Mouse (Mus musculus) left cerebral cortex, postnatal 25 days (tissue): ENCODE results near the gene Efnb3. TPM values are rescaled to one million over a fixed set of nuclear protein-coding genes. Genes with fewer than 3 reads are reported as not detected.

Source experiments
- DNase-seq, 2 experiments: peaks; one replicate each; pipeline ENCODE4 v3.0.0; 2022; ENCODE audit warnings: low spot score in 2 of 2, mixed read lengths in 1 of 2
- intact Hi-C: fragments of 180-260 bp; cut with DNase I; formaldehyde crosslinking; loops from one replicate; pipeline ENCODE4 v1.15.1; 2025
- total RNA-seq, 2 experiments: library from RNA; stranded (reverse); gene quantifications; 2 replicates each; pipeline ENCODE4 v1.2.3; 2021

Gene Efnb3
- total RNA-seq, 2 experiments from 2014 or later, result 57.5 to 60.4 TPM

- DNase-seq, result no peak
- intact Hi-C loops, result no loop called here
These were observed 25.8 kb upstream of the Efnb3 start for GRCm38 (mm10) chr11:69585718-69586325.

- no peak for DNase-seq
- intact Hi-C loops, result loop anchor here (5.0 kb wide), 1 partner anchor 77 kb away; the partner anchor contains the start of gene Mpdu1
These were observed 24.9 kb upstream of the Efnb3 start for GRCm38 (mm10) chr11:69584937-69585336.

GRCm38 (mm10) chr11:69584008-69584407 is 24.0 kb upstream of the Efnb3 start:
- intact Hi-C loops, result loop anchor here (5.0 kb wide), 1 partner anchor 78 kb away; the partner anchor contains the start of gene Mpdu1
- DNase-seq, result no peak

GRCm38 (mm10) chr11:69582230-69582805 is 22.3 kb upstream of the Efnb3 start:
- intact Hi-C loops, result loop anchor here (5.0 kb wide), 1 partner anchor 80 kb away; the partner anchor contains the start of gene Mpdu1
- no peak for DNase-seq

- no peak for DNase-seq
- intact Hi-C loops, result loop anchor here (2.0 to 5.0 kb wide), 2 partner anchors 23 to 80 kb away; partner anchors contain the start of genes Atp1b2 and Mpdu1
These were observed 21.8 kb upstream of the Efnb3 start for GRCm38 (mm10) chr11:69581814-69582213.

- intact Hi-C loops, result loop anchor here (2.0 to 5.0 kb wide), 2 partner anchors 24 to 81 kb away; partner anchors contain the start of genes Atp1b2 and Mpdu1
- peak; percentile 92 to 96 for DNase-seq
These were observed 21.2 kb upstream of the Efnb3 start for GRCm38 (mm10) chr11:69581147-69581688.

GRCm38 (mm10) chr11:69580572-69581146 is 20.7 kb upstream of the Efnb3 start:
- DNase-seq, result no peak
- intact Hi-C loops, result loop anchor here (2.0 to 5.0 kb wide), 2 partner anchors 24 to 82 kb away; partner anchors contain the start of genes Atp1b2 and Mpdu1

GRCm38 (mm10) chr11:69580091-69580514 is 20.1 kb upstream of the Efnb3 start, which contains the start of the genes Wrap53 and Trp53:
TSS of gene Wrap53 (minus strand) at chr11:69580255.
TSS of gene Trp53 (plus strand) at chr11:69580359.
- intact Hi-C loops, result loop anchor here (2.0 to 5.0 kb wide), 2 partner anchors 25 to 82 kb away; partner anchors contain the start of genes Atp1b2 and Mpdu1
- peak; percentile 87 to 95 for DNase-seq

GRCm38 (mm10) chr11:69579128-69580017 is 19.4 kb upstream of the Efnb3 start:
- intact Hi-C loops, result loop anchor here (1.0 to 5.0 kb wide), 6 partner anchors 25 to 182 kb away; partner anchors contain the start of genes Atp1b2, Cyb5d1, Mpdu1 and Naa38
- DNase-seq, result peak; percentile 98 to 99

- intact Hi-C loops, result loop anchor here (5.0 kb wide), 2 partner anchors 46 to 181 kb away; partner anchors contain the start of genes Cyb5d1, Naa38 and Tmem88
- DNase-seq, result no peak
These were observed 18.3 kb upstream of the Efnb3 start for GRCm38 (mm10) chr11:69578301-69578700.

- intact Hi-C loops, result loop anchor here (5.0 kb wide), 2 partner anchors 44 to 179 kb away; partner anchors contain the start of genes Cyb5d1, Naa38 and Tmem88
- no peak for DNase-seq
These were observed 16.3 kb upstream of the Efnb3 start for GRCm38 (mm10) chr11:69576307-69576706.

GRCm38 (mm10) chr11:69575220-69575619 is 15.2 kb upstream of the Efnb3 start:
- intact Hi-C loops, result loop anchor here (5.0 kb wide), 2 partner anchors 43 to 178 kb away; partner anchors contain the start of genes Cyb5d1, Naa38 and Tmem88
- DNase-seq, result no peak

- intact Hi-C loops, result no loop called here
- DNase-seq, result no peak
These were observed 5.1 kb upstream of the Efnb3 start for GRCm38 (mm10) chr11:69565131-69565530.

GRCm38 (mm10) chr11:69564391-69564790 is 4.4 kb upstream of the Efnb3 start:
- intact Hi-C loops, result no loop called here
- no peak for DNase-seq

- intact Hi-C loops, result no loop called here
These were observed 3.4 kb upstream of the Efnb3 start for GRCm38 (mm10) chr11:69563373-69563772.

GRCm38 (mm10) chr11:69560896-69561854 is 1.2 kb upstream of the Efnb3 start:
- intact Hi-C loops, result no loop called here
- DNase-seq, result no peak

More at GRCm38 (mm10) chr11:69563373-69563772, 3.4 kb upstream of the Efnb3 start:
- no peak for DNase-seq

- intact Hi-C loops, result no loop called here
- DNase-seq, result no peak
These were observed 822 bp downstream of the Efnb3 start for GRCm38 (mm10) chr11:69559183-69559582.
